Mouse (Mus musculus) heart, postnatal 36 days (tissue): Measurements from ENCODE around the gene Avpi1. TPM values are rescaled to one million over a fixed set of nuclear protein-coding genes. Genes with fewer than 3 reads are reported as not detected.

ENCODE experiments used
- DNase-seq, 2 experiments: peaks; one replicate each; pipeline ENCODE4 v3.0.0; 2021 to 2022
- intact Hi-C: fragments of 180-260 bp; cut with DNase I; formaldehyde crosslinking; loops from one replicate; pipeline ENCODE4 v1.15.1; 2025
- total RNA-seq, 2 experiments: library from RNA; stranded (reverse); gene quantifications; 2 replicates each; pipeline ENCODE4 v1.2.3; 2021

Avpi1 gene
- total RNA-seq = 10 to 100 TPM; 11.0 to 11.3 TPM

DNA sequence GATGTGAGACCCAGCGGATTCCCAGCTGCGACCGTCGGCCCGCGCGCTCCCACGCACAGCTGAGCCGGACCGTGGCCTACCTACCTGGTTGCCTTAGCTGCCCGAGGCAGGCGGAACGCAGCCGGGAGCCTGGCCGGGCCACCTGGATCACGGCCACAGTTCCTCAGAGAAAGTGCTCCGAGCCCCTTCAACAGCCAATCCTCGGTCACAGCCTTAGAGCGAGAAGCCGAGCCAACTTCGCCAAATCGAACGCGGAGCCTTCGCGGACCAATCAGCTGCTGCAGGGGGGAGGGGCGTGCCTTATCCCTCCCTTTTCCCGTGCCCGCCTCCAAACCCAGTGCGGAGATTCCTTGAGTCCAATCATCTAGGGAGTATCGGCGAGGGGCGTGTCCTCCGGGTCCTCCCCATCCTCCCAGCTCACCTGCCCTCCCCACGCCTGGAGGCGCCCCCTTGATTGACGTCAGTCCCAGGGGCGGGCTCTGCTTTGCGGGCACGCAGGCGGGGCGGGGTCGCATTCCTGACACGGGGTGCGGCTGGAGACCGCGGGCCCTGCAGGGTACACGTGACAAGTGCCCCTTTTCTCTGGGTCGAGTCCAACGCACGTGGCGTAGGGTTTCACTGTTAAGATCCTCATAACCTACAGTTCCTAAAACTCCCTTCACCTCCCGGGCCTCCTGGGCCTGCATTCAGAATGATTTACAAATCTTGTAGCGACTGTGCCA lies at the start of gene Avpi1:
Avpi1 (minus strand) TSS at position 273 of the 722 bp plus-strand sequence.
- intact Hi-C loops = loop anchor here (2.0 kb wide), 2 partner anchors 14 to 38 kb away; partner anchors contain the start of gene Pi4k2a
- DNase-seq = peak; percentile 94 to 97

- DNase-seq = no peak
- intact Hi-C loops = no loop called here
Measured at GRCm38 (mm10) chr19:42177461-42177860, 48.6 kb upstream of the Avpi1 start.

DNA sequence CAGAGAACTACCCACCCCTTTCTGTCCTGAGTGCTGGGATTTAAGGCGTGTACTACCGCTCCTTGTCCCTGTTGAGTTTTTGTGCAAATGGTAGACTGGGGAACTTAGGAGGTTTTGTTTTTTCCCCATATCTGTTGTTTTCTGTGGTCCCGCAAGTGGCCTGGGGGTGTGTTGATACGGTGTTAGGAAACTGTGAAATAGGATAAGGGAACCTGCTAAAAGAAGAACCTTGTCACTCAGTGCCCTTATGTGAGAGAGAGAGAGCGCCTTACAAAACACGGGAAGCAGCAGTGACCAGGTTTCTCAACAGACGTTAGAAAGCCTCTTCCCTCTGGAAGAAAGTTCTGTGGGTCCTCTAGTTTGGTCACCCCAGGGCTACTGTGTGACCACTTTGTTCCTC lies 48.0 kb upstream of the Avpi1 start:
- no peak for DNase-seq
- intact Hi-C loops = no loop called here

GRCm38 (mm10) chr19:42170025-42170969 lies 41.4 kb upstream of the Avpi1 start:
- intact Hi-C loops = no loop called here
- DNase-seq = peak; percentile 89 to 92

GRCm38 (mm10) chr19:42169322-42169975 lies 40.6 kb upstream of the Avpi1 start:
- intact Hi-C loops = loop anchor here (5.0 kb wide), 3 partner anchors 37 to 132 kb away; partner anchors contain the start of genes Ankrd2 and Pi4k2a

GRCm38 (mm10) chr19:42167489-42167888 lies 38.6 kb upstream of the Avpi1 start:
- DNase-seq = no peak
- intact Hi-C loops = loop anchor here (5.0 kb wide), 3 partner anchors 35 to 130 kb away; partner anchors contain the start of genes Ankrd2 and Pi4k2a

More at GRCm38 (mm10) chr19:42169322-42169975, 40.6 kb upstream of the Avpi1 start:
- DNase-seq = no peak

GRCm38 (mm10) chr19:42166766-42167165 lies 37.9 kb upstream of the Avpi1 start:
- intact Hi-C loops = loop anchor here (1.0 to 5.0 kb wide), 4 partner anchors 22 to 129 kb away; partner anchors contain the start of genes Ankrd2 and Pi4k2a
- DNase-seq = no peak

DNA sequence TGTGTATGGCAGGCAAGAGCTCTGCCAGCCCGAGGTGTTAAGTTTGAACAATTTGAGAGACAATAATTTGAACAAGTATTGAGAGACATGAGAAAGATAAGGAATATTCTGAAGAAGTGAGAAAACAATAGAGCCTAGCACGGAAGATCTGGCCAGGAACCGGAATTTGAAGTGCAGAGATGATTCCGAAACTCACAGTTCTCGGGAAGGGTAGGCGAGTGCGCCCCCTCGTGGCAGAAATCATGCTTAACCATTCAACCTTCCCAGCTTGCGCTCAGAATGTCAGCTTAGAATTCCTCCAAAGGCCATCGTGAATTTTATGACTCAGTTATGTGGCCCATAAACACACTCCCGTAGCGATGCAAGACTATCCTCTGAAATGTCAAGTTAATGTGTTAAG lies 37.3 kb upstream of the Avpi1 start:
- peak; percentile 88 to 96 for DNase-seq
- intact Hi-C loops = loop anchor here (1.0 to 5.0 kb wide), 4 partner anchors 22 to 129 kb away; partner anchors contain the start of genes Ankrd2 and Pi4k2a

GRCm38 (mm10) chr19:42164188-42164587 lies 35.3 kb upstream of the Avpi1 start:
- intact Hi-C loops = no loop called here
- DNase-seq = no peak

- intact Hi-C loops = no loop called here
- no peak for DNase-seq
Measured at GRCm38 (mm10) chr19:42163764-42164163, 34.9 kb upstream of the Avpi1 start, which contains the start of gene Zfyve27. Gene Zfyve27, plus strand, starts transcription at chr19:42163951.

GRCm38 (mm10) chr19:42158246-42159017 lies 29.6 kb upstream of the Avpi1 start:
- intact Hi-C loops = no loop called here
- DNase-seq = no peak

DNA sequence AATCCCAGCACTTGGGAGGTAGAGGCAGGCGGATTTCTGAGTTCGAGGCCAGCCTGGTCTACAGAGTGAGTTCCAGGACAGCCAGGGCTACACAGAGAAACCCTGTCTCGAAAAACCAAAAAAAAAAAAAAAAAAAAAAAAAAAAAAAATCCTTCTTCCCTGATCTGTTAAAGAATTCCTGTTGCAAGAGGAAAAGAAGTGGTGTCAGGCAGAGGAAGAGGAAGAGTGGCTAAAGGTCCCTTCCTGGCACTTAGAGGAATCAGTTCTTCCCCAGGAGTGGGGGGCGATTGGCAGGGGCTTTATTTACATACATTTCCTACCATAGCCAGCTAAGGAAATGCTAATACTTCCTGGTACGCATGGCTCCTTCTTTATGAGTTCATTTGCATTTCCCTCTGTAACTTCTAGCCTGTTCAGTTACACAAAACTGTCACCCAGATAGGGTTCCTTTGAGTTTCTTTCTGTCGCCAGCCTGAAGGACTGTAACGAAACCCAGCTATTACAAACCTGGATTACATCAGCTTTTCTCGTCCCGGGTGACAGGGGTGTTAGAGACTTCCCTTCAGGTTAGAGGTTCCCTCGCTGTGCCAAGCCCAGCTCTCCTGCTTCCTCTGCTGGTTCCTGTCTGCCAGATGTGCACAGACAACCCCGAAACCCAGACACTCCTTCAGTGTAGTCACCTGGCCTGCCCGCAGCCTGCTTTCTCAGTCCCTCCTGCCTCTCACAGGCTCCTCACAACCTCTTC lies 28.8 kb upstream of the Avpi1 start:
- intact Hi-C loops = no loop called here
- no peak for DNase-seq

- DNase-seq = peak; percentile 89 to 91
- intact Hi-C loops = loop anchor here (2.0 to 5.0 kb wide), 2 partner anchors 61 to 115 kb away; partner anchors contain the start of genes Ankrd2 and Pi4k2a
Measured at GRCm38 (mm10) chr19:42151990-42152389, 23.1 kb upstream of the Avpi1 start.

DNA sequence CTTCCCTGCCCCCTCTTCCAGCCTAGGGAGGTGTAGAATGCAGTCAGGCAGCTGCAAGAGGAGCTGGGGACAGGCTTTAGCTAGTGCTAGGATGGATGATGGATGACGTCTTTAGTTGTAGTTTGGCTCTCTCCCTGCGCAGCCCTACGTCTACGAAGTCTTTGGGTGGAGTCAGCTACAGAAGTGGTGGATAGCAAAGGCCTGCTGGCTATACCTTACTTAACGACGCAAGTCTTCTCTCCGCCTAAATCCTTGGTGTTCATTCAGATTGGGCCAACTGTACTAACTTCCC lies 19.7 kb upstream of the Avpi1 start:
- intact Hi-C loops = no loop called here
- no peak for DNase-seq

DNA sequence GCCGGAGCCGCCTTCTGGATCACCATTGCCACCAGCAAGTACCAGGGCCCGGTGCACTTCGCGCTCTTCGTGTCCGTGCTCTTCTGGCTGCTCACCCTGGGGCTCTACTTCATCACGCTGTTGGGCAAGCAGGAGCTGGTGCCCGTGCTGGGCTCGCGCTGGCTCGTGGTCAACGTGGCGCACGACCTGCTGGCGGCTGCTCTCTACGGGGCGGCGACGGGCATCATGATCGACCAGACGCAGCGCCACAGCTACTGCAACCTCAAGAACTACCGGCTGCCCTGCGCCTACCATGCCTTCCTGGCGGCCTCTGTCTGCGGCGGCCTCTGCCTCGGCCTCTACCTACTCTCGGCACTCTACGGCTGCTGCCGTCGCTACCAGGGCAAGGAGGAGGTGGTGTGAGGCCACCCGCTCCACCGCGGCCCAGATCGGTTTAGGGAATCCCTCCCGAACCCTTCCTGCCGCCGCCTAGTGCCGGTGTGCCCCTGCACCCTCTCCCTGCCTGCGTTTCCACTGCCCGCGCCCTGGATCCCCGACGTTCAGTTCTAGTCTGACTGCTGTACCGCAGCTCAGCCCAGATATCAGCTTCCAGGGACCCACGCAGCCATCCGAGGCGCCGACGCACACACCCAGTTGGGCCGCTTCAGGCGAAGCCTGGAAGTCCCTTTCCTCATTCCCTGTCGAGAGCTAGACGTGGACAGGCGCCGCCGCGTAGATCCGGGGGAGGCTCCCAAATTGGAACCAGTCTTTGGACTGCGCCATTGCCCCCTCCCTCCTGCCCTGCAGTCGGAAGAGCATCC lies 19.1 kb upstream of the Avpi1 start:
- DNase-seq = peak; percentile 69 to 77
- intact Hi-C loops = no loop called here

GRCm38 (mm10) chr19:42147170-42147768 lies 18.4 kb upstream of the Avpi1 start, which contains the start of gene Marveld1:
Gene Marveld1, plus strand, starts transcription at chr19:42147400.
- intact Hi-C loops = no loop called here
- DNase-seq = peak; percentile 79 to 86

GRCm38 (mm10) chr19:42146276-42147010 lies 17.6 kb upstream of the Avpi1 start:
- intact Hi-C loops = no loop called here
- peak in 1 of 2 experiments; percentile 26 for DNase-seq
